In genomic region chr16:5058114-5058513, GRCm38 (mm10) we compare ENCODE assay signal across 11 mouse cellular contexts. TPM values are rescaled to one million over a fixed set of nuclear protein-coding genes. Genes with fewer than 3 reads are reported as not detected.
DNase-seq lines count a peak whose midpoint lies in the region; ATAC-seq and TF ChIP-seq lines count a peak whose summit lies in the region.
"Had no signal": no experiment of that assay in that cellular context is flagged by ENCODE, and none has a peak within 500 bp of the region (broad histone marks: within the 10 kb centered on the region; RNA-seq: fewer than 3 reads in every experiment).

No protein-coding gene starts in this region.

- H3K4me2 ChIP-seq in hindbrain, embryonic 11.5 days (replicated peaks; ENCODE audit: low read depth, low read length): no peak overlapping the region
- H3K4me2 ChIP-seq: heart, embryonic 15.5 days had no signal

- H3K27me3 ChIP-seq in hindbrain, embryonic 11.5 days (ENCODE audit: control insufficient read depth, insufficient read depth, low read length): no peaks in the 10 kb centered on the region
- no peaks in the 10 kb centered on the region for H3K27me3 ChIP-seq in hindbrain, embryonic 10.5 days (ENCODE audit: insufficient read depth, poor library complexity, severe bottlenecking)
- H3K27me3 ChIP-seq in E14TG2a.4 (ENCODE audit: insufficient read depth, low read length): no peaks in the 10 kb centered on the region
- H3K27me3 ChIP-seq: heart, embryonic 15.5 days; megakaryocyte, embryonic 14.5 days had no signal

- H3K9me3 ChIP-seq in hindbrain, embryonic 11.5 days (ENCODE audit: control insufficient read depth, low read length): no peaks in the 10 kb centered on the region
- H3K9me3 ChIP-seq in hindbrain, embryonic 10.5 days: no peaks in the 10 kb centered on the region
- H3K9me3 ChIP-seq in E14TG2a.4 (ENCODE audit: low read length): no peaks in the 10 kb centered on the region
- H3K9me3 ChIP-seq: heart, embryonic 15.5 days; megakaryocyte, embryonic 14.5 days had no signal

- 69% methylated on average over 1 of the region's 1 CpGs for WGBS in hindbrain, embryonic 11.5 days
- 84% methylated on average over 1 of the region's 1 CpGs for WGBS in hindbrain, embryonic 10.5 days

- no peak overlapping the region for H3K27ac ChIP-seq in hindbrain, embryonic 11.5 days (ENCODE audit: low read depth, low read length)
- H3K27ac ChIP-seq in hindbrain, embryonic 10.5 days: no peak overlapping the region
- H3K27ac ChIP-seq: heart, embryonic 15.5 days had no signal

- no peaks in the 10 kb centered on the region for H3K36me3 ChIP-seq in hindbrain, embryonic 11.5 days (ENCODE audit: control insufficient read depth, insufficient read depth, low read length)
- H3K36me3 ChIP-seq in hindbrain, embryonic 10.5 days: peaks cover 90% of the 10 kb centered on the region
- H3K36me3 ChIP-seq in E14TG2a.4 (ENCODE audit: insufficient read depth, low read length): peaks cover 50% of the 10 kb centered on the region

- H3K4me3 ChIP-seq in hindbrain, embryonic 11.5 days (ENCODE audit: low read depth, low read length): no peak overlapping the region
- H3K4me3 ChIP-seq in hindbrain, embryonic 10.5 days: no peak overlapping the region
- no peak overlapping the region for H3K4me3 ChIP-seq in E14TG2a.4 (replicated peaks; ENCODE audit: low read length)
- H3K4me3 ChIP-seq: heart, embryonic 15.5 days; megakaryocyte, embryonic 14.5 days had no signal

- H3K9ac ChIP-seq in hindbrain, embryonic 11.5 days (ENCODE audit: low read depth, low read length): no peak overlapping the region
- H3K9ac ChIP-seq: heart, embryonic 15.5 days had no signal

- no peak for ATAC-seq in hindbrain, embryonic 11.5 days (ENCODE audit: low FRiP score)

- TF ChIP-seq CTCF in E14TG2a.4 (conservative IDR thresholded peaks at IDR 0.05; ENCODE audit: low read length): peak; percentile 53

- peak; percentile 6 for DNase-seq in hindbrain, embryonic 11.5 days (ENCODE audit: low spot score)
- DNase-seq in hindbrain, embryonic 10.5 days (ENCODE audit: low spot score): no peak
- DNase-seq in 3T3-L1 (ENCODE audit: low read depth, low spot score): peak; percentile 78
- peak; percentile 10 for DNase-seq in forelimb bud, embryonic 11.5 days (ENCODE audit: low read depth, low spot score)
- DNase-seq in gastrocnemius, adult 18-20 months (ENCODE audit: low spot score): no peak
- DNase-seq in gastrocnemius, adult 8-10 months (ENCODE audit: low spot score in 2 of 2): no peak
- no peak for DNase-seq in adrenal gland, adult 18-20 months (ENCODE audit: low spot score in 2 of 2)

- no peaks in the 10 kb centered on the region for H3K4me1 ChIP-seq in hindbrain, embryonic 11.5 days (replicated peaks; ENCODE audit: control insufficient read depth, insufficient read depth, low read length)
- H3K4me1 ChIP-seq in hindbrain, embryonic 10.5 days (replicated peaks): no peaks in the 10 kb centered on the region
- peaks cover 4% of the 10 kb centered on the region for H3K4me1 ChIP-seq in E14TG2a.4 (replicated peaks; ENCODE audit: low read depth, low read length)
- H3K4me1 ChIP-seq: heart, embryonic 15.5 days had no signal

RNA-seq across cellular contexts. Expression of gene Ubn1, which starts 8.3 kb away (rescaled TPM):
- polyA plus RNA-seq in hindbrain, embryonic 11.5 days (2014; fragmentation: Nextera tagmentation; extraction: Ambion mirVana): 23.4 and 25.1 TPM in 2 replicates
- 17.8 TPM in 2 replicates for polyA plus RNA-seq in hindbrain, embryonic 10.5 days (2016; fragmentation: Nextera tagmentation; extraction: Ambion mirVana)
- 10 to 100 TPM; 19.5 to 23.9 TPM for total RNA-seq in gastrocnemius, adult 18-20 months (2021)
- 10 to 100 TPM; 21.9 to 25.6 (median 23.0) TPM for total RNA-seq in gastrocnemius, adult 8-10 months (2022)
- total RNA-seq in adrenal gland, adult 18-20 months (2021): 10 to 100 TPM; 30.5 to 37.4 TPM

RNA-seq across cellular contexts. Expression of gene Glyr1, which starts 8.5 kb away (rescaled TPM):
- 112 and 168 TPM in 2 replicates for polyA plus RNA-seq in hindbrain, embryonic 11.5 days (2014; fragmentation: Nextera tagmentation; extraction: Ambion mirVana)
- polyA plus RNA-seq in hindbrain, embryonic 10.5 days (2016; fragmentation: Nextera tagmentation; extraction: Ambion mirVana): 211 and 219 TPM in 2 replicates
- 10 to 100 TPM; 28.9 to 32.3 TPM for total RNA-seq in gastrocnemius, adult 18-20 months (2021)
- total RNA-seq in gastrocnemius, adult 8-10 months (2022): 10 to 100 TPM; 31.2 to 34.1 (median 33.6) TPM
- total RNA-seq in adrenal gland, adult 18-20 months (2021): 10 to 100 TPM; 88.1 to 99.2 TPM

RNA-seq across cellular contexts. Expression of gene Rogdi, which starts 44.8 kb away (rescaled TPM):
- polyA plus RNA-seq in hindbrain, embryonic 11.5 days (2014; fragmentation: Nextera tagmentation; extraction: Ambion mirVana): 74.1 and 84.9 TPM in 2 replicates
- 63.7 and 108 TPM in 2 replicates for polyA plus RNA-seq in hindbrain, embryonic 10.5 days (2016; fragmentation: Nextera tagmentation; extraction: Ambion mirVana)
- 1 to 10 TPM; 4.9 to 5.7 TPM for total RNA-seq in gastrocnemius, adult 18-20 months (2021)
- 1 to 10 TPM; 4.4 to 7.8 (median 6.0) TPM for total RNA-seq in gastrocnemius, adult 8-10 months (2022)
- 10 to 100 TPM; 20.7 to 28.3 TPM for total RNA-seq in adrenal gland, adult 18-20 months (2021)

RNA-seq across cellular contexts. Expression of gene Smim22, which starts 51.0 kb away (rescaled TPM):
- polyA plus RNA-seq in hindbrain, embryonic 11.5 days (2014; fragmentation: Nextera tagmentation; extraction: Ambion mirVana): 3.5 and 4.5 TPM in 2 replicates
- polyA plus RNA-seq in hindbrain, embryonic 10.5 days (2016; fragmentation: Nextera tagmentation; extraction: Ambion mirVana): 4.6 and 5.4 TPM in 2 replicates
- not detected for total RNA-seq in gastrocnemius, adult 18-20 months (2021)
- not detected for total RNA-seq in gastrocnemius, adult 8-10 months (2022)
- not detected for total RNA-seq in adrenal gland, adult 18-20 months (2021)
- total RNA-seq: layer of hippocampus, adult 18-20 months had no signal

Comparison
In these comparisons a context has a peak if more than half of its experiments do, and no peak if none do; other contexts are left out.
1. DNase-seq: peak in hindbrain, embryonic 11.5 days (single experiment), 3T3-L1 (single experiment) and forelimb bud, embryonic 11.5 days (single experiment); none in hindbrain, embryonic 10.5 days (single experiment), gastrocnemius, adult 18-20 months (single experiment), gastrocnemius, adult 8-10 months (0 of 2) and adrenal gland, adult 18-20 months (0 of 2).